Mouse (Mus musculus) liver, embryonic 16.5 days (tissue): ENCODE measurements at regions not wholly inside any gene's neighbourhood (a gene's known extent, or its start where the extent isn't known, plus 50 kb on each side); places are given as distances from the start of the nearest gene placed in this dataset.

ENCODE experiments used
- ATAC-seq: fragments of 200-750 bp; cut with Nextera tagmentation; 2 replicates; pipeline ENCODE4 v1.8.0; 2017; ENCODE audit warnings: low read depth, mild to moderate bottlenecking, moderate number of reproducible peaks, moderate library complexity
- H3K27ac ChIP-seq: fragments of 300-500 bp; sonication (generic); 2 replicates; pipeline ENCODE4 v1.5.1; 2014; ENCODE audit warnings: mild to moderate bottlenecking, low read length
- H3K27me3 ChIP-seq: fragments of 300-500 bp; sonication (generic); 2 replicates; pipeline ENCODE4 v1.6.1; 2014; ENCODE audit warnings: low read depth, low read length, mixed read lengths; ENCODE audit not compliant: control insufficient read depth, insufficient read depth
- H3K36me3 ChIP-seq: fragments of 300-500 bp; sonication (generic); 2 replicates; pipeline ENCODE4 v1.6.1; 2014; ENCODE audit warnings: mild to moderate bottlenecking; ENCODE audit not compliant: control insufficient read depth, insufficient read depth
- H3K4me1 ChIP-seq: fragments of 300-500 bp; sonication (generic); 2 replicates; pipeline ENCODE4 v1.6.1; 2014; ENCODE audit warnings: low read depth, low read length, mixed read lengths; ENCODE audit not compliant: control insufficient read depth
- H3K4me2 ChIP-seq: fragments of 300-500 bp; sonication (generic); 2 replicates; pipeline ENCODE4 v1.6.1; 2014; ENCODE audit warnings: low read depth, low read length, mixed read lengths
- H3K4me3 ChIP-seq: fragments of 300-500 bp; sonication (generic); 2 replicates; pipeline ENCODE4 v1.5.1; 2014; ENCODE audit warnings: low read depth, mild to moderate bottlenecking, low read length
- H3K9ac ChIP-seq: fragments of 300-500 bp; sonication (generic); 2 replicates; pipeline ENCODE4 v1.6.1; 2014; ENCODE audit warnings: low read depth, low read length
- H3K9me3 ChIP-seq: fragments of 300-500 bp; sonication (generic); replicated peaks from 2 replicates; pipeline ENCODE4 v1.6.1; 2016; ENCODE audit warnings: low read length; ENCODE audit not compliant: control insufficient read depth
- WGBS: fragments of 180-500 bp; shearing (Covaris S2); extraction: QIAGEN DNeasy Blood & Tissue Kit; methylation state at CpG from one replicate; pipeline ENCODE4 v1.1.7; 2014; ENCODE audit not compliant: insufficient replicate concordance; 5-methylcytosine and 5-hydroxymethylcytosine counted together

DNA sequence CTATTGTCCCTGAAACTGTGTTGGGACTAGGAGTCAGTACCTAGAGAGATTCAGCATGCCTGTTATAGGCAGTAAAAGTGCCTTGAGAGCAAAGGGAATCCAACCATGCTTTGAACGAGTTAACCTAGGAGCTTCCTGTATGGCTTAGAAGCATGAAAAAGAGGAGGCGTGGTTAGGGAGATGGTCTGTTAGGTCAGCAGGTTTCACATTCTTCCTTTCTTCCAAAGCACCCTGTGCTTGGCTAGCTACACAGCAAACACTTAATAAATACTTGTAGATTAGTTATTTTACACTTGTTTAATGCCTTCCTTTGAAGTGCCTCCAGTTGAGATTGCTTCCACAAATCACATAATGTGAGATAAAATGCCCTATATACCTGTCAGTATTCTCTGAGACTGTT lies 284.9 kb upstream of the Adgra3 start:
- H3K27me3 ChIP-seq = no peaks in the 10 kb centered on the region
- no peak overlapping the region for H3K27ac ChIP-seq
- H3K4me1 ChIP-seq = no peaks in the 10 kb centered on the region
- H3K36me3 ChIP-seq = no peaks in the 10 kb centered on the region
- no peak for ATAC-seq
- no peak overlapping the region for H3K4me3 ChIP-seq
- H3K9me3 ChIP-seq = no peaks in the 10 kb centered on the region
- no peak overlapping the region for H3K4me2 ChIP-seq
- no peak overlapping the region for H3K9ac ChIP-seq
- WGBS = 44% methylated on average over 2 of the region's 2 CpGs

DNA sequence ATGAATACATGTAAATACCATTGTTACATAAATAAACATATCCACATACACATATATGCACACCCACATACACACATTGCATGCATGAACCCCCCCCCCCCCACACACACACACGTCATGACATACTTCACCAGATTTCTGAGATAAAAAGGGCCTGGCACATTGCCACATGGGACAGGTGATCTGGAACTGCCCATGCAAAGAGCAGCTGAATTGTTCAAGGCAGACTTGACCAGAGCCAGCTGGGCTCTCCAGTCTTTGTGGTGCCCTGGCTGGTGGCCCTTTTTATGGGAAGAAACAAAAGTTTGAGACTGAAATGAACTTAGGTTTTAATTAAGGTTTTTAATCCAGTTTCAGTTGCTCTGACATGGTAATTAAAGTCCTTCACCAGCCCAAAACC lies 250.7 kb upstream of the Adgra3 start:
- Histone ChIP-seq H3K4me3 (no peak overlapping the region), H3K4me1 (no peaks in the 10 kb centered on the region), H3K27ac (no peak overlapping the region), H3K9ac (no peak overlapping the region), H3K36me3 (no peaks in the 10 kb centered on the region), H3K27me3 (no peaks in the 10 kb centered on the region), H3K9me3 (no peaks in the 10 kb centered on the region), H3K4me2 (no peak overlapping the region)
- 38% methylated on average over 1 of the region's 1 CpGs for WGBS
- ATAC-seq = no peak

DNA sequence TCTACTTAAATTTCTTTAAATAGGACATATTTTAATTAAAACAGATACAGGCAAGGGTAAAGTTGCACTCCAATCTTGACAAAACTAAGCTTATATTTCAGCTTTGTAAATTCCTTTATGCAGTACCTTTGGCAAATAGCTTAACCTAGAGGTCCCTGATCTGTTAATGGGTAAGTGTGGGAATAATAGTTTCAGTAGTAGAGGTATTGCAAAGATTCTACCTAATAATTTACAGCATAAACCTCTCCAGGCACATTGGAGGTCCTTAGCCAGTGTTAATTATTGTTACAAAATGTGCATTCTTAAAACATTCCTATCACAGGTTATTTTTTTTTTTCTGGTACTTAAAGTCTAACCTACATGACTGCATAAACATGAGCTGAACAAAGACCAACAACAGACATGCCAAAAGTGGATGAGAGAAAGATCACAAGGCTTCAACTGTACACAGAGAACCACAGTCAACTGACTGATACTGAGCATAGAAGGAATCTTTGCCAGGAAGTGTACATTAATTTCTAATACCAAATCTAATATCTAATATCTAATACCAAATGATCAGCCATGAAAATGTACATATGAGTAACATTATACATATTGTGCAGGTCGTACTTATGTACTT lies 245.2 kb upstream of the Adgra3 start:
- no peaks in the 10 kb centered on the region for H3K9me3 ChIP-seq
- H3K9ac ChIP-seq = no peak overlapping the region
- H3K36me3 ChIP-seq = no peaks in the 10 kb centered on the region
- WGBS = 31% methylated on average over 1 of the region's 1 CpGs
- H3K4me1 ChIP-seq = no peaks in the 10 kb centered on the region
- no peak for ATAC-seq
- H3K27me3 ChIP-seq = no peaks in the 10 kb centered on the region
- H3K4me2 ChIP-seq = no peak overlapping the region
- no peak overlapping the region for H3K4me3 ChIP-seq
- no peak overlapping the region for H3K27ac ChIP-seq

- Histone ChIP-seq H3K9ac (no peak overlapping the region), H3K36me3 (no peaks in the 10 kb centered on the region), H3K27me3 (no peaks in the 10 kb centered on the region), H3K9me3 (no peaks in the 10 kb centered on the region), H3K27ac (no peak overlapping the region), H3K4me3 (no peak overlapping the region), H3K4me1 (no peaks in the 10 kb centered on the region), H3K4me2 (no peak overlapping the region)
- 47% methylated on average over 3 of the region's 3 CpGs for WGBS
- no peak for ATAC-seq
These were observed 235.0 kb upstream of the Adgra3 start for GRCm38 (mm10) chr5:50293794-50294193.

DNA sequence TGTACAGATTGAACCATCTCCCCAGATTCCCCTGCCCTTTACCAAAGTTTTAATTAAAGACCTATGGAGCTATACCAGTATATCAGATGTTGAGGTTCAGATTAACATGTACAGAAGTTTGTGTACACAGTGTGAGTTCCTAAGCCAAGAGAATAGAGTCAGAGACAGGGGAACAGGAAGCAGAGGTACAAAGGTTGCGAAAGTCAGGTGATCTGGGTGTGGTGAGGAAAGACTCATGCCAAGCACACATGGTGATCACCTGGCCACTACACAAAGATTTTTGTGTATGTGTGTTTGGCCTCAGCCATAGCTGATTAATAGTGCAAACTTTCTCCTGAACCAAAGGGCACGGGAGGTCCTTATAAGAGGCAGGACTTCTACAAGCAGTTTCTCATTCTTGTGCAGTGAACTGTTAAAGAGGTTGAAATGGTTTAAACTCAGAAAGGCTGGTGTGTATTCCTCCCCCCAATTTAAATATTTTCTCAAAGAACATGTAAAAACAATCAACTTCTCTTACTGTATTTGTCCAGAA lies 232.1 kb upstream of the Adgra3 start:
- Histone ChIP-seq H3K27ac (no peak overlapping the region), H3K9me3 (no peaks in the 10 kb centered on the region), H3K36me3 (no peaks in the 10 kb centered on the region), H3K27me3 (no peaks in the 10 kb centered on the region), H3K4me3 (no peak overlapping the region), H3K9ac (no peak overlapping the region), H3K4me1 (no peaks in the 10 kb centered on the region), H3K4me2 (no peak overlapping the region)
- no peak for ATAC-seq
- 57% methylated on average over 2 of the region's 2 CpGs for WGBS

GRCm38 (mm10) chr5:50260417-50260816 lies 201.6 kb upstream of the Adgra3 start:
- no peaks in the 10 kb centered on the region for H3K9me3 ChIP-seq
- no peak overlapping the region for H3K4me2 ChIP-seq
- H3K36me3 ChIP-seq = no peaks in the 10 kb centered on the region
- WGBS = 43% methylated on average over 2 of the region's 2 CpGs
- no peak overlapping the region for H3K4me3 ChIP-seq
- no peak overlapping the region for H3K27ac ChIP-seq
- no peak for ATAC-seq
- H3K4me1 ChIP-seq = no peaks in the 10 kb centered on the region
- no peaks in the 10 kb centered on the region for H3K27me3 ChIP-seq
- H3K9ac ChIP-seq = no peak overlapping the region

- Histone ChIP-seq H3K4me2 (no peak overlapping the region), H3K9ac (no peak overlapping the region), H3K4me1 (no peaks in the 10 kb centered on the region), H3K9me3 (no peaks in the 10 kb centered on the region), H3K36me3 (no peaks in the 10 kb centered on the region), H3K27ac (no peak overlapping the region), H3K27me3 (no peaks in the 10 kb centered on the region), H3K4me3 (no peak overlapping the region)
- ATAC-seq = no peak
- WGBS = 69% methylated on average over 1 of the region's 1 CpGs
These were observed 199.2 kb upstream of the Adgra3 start for GRCm38 (mm10) chr5:50258017-50258416.

DNA sequence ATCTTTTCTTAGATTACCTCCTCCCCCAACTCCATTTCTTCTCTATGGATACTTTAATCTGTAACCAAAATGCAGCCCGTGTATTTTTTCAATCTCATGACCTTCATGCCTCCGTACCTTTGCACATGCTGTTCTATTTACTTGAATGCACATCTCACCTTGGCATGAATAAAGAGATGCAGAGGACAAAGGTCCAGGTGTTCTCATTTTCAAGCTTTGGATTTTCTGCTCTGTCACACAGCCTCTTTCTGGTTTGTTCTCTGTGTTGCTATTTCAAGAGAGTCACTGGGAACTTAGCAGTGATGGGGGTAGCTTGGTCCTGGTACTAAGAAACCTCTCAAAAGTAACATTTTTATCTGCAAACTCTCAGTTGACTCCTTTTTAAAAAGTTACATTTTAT lies 175.3 kb upstream of the Adgra3 start:
- Histone ChIP-seq H3K36me3 (no peaks in the 10 kb centered on the region), H3K4me2 (no peak overlapping the region), H3K27me3 (no peaks in the 10 kb centered on the region), H3K9ac (no peak overlapping the region), H3K4me3 (no peak overlapping the region), H3K9me3 (no peaks in the 10 kb centered on the region), H3K27ac (no peak overlapping the region), H3K4me1 (no peaks in the 10 kb centered on the region)
- WGBS = 52% methylated on average over 2 of the region's 2 CpGs
- ATAC-seq = no peak

DNA sequence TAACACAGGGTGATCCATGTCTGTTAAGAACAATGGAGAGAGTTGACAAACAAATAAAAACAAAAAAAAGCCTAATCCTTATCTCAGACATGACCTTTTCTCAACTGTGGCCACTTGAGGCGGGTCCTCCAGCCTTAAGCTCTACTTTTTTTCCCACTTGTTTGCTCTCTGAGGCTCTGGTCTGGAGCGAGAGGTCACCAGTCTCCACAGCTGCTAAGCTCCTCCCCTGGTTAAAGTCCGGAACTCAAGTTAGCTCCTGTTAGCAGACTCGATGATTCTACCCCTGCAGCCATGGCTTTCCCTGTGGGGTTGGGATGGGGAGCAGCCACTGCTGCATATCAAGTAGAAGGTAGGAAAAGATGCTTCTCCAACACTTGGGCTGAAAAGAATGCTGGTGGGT lies 158.2 kb upstream of the Adgra3 start:
- no peak overlapping the region for H3K4me3 ChIP-seq
- H3K4me2 ChIP-seq = no peak overlapping the region
- no peak overlapping the region for H3K9ac ChIP-seq
- H3K27ac ChIP-seq = no peak overlapping the region
- no peaks in the 10 kb centered on the region for H3K27me3 ChIP-seq
- WGBS = 29% methylated on average over 4 of the region's 4 CpGs
- no peaks in the 10 kb centered on the region for H3K9me3 ChIP-seq
- ATAC-seq = peak; percentile 21; the same call in 1 of the 2 replicates
- H3K36me3 ChIP-seq = no peaks in the 10 kb centered on the region
- no peaks in the 10 kb centered on the region; the same call in 1 of the 2 replicates for H3K4me1 ChIP-seq
